Mouse (Mus musculus) Muller cell, postnatal 12 days (primary cell): Measurements from ENCODE around the gene Adam12.

Experiments
- DNase-seq: peaks from one replicate; pipeline ENCODE4 v3.0.0-alpha.2; 2015; ENCODE audit errors: inconsistent ontology term

The Adam12 gene

GRCm38 (mm10) chr7:133876646-133877342 lies 355.2 kb downstream of the Adam12 start:
- no peak for DNase-seq

- no peak for DNase-seq
Measured at GRCm38 (mm10) chr7:133876139-133876538, 355.8 kb downstream of the Adam12 start.

- DNase-seq = no peak
Measured at GRCm38 (mm10) chr7:133872701-133873100, 359.2 kb downstream of the Adam12 start.

GRCm38 (mm10) chr7:133870265-133870664 lies 361.7 kb downstream of the Adam12 start:
- DNase-seq = no peak

- DNase-seq = no peak
Measured at GRCm38 (mm10) chr7:133863684-133864083, 368.3 kb downstream of the Adam12 start.

- DNase-seq = no peak
Measured at GRCm38 (mm10) chr7:133863151-133863550, 368.8 kb downstream of the Adam12 start.

GRCm38 (mm10) chr7:133862723-133863122 lies 369.2 kb downstream of the Adam12 start:
- DNase-seq = no peak

GRCm38 (mm10) chr7:133862233-133862632 lies 369.7 kb downstream of the Adam12 start:
- no peak for DNase-seq

- DNase-seq = no peak
Measured at GRCm38 (mm10) chr7:133859548-133859947, 372.4 kb downstream of the Adam12 start.

- DNase-seq = no peak
Measured at GRCm38 (mm10) chr7:133858506-133858905, 373.4 kb downstream of the Adam12 start.

GRCm38 (mm10) chr7:133856278-133856677 lies 375.7 kb downstream of the Adam12 start:
- DNase-seq = peak; percentile 88

GRCm38 (mm10) chr7:133850735-133851134 lies 381.2 kb downstream of the Adam12 start:
- DNase-seq = no peak

- DNase-seq = no peak
Measured at GRCm38 (mm10) chr7:133848180-133848579, 383.8 kb downstream of the Adam12 start.

GRCm38 (mm10) chr7:133847175-133847574 lies 384.8 kb downstream of the Adam12 start:
- DNase-seq = no peak

- no peak for DNase-seq
Measured at GRCm38 (mm10) chr7:133842079-133842478, 389.9 kb downstream of the Adam12 start.

- no peak for DNase-seq
Measured at GRCm38 (mm10) chr7:133839546-133839945, 392.4 kb downstream of the Adam12 start.
